Mouse (Mus musculus) ES-Bruce4 (cell line): ENCODE results near the gene Cmpk1.
"Not testable (repeated sequence)": the region's sequence is repeated elsewhere in the genome, so short reads cannot be mapped to it uniquely, and the experiment has no call there.

ENCODE experiments used
- CTCF ChIP-seq: IDR thresholded peaks from one replicate; pipeline ENCODE4 v1.8.1; 2011; ENCODE audit warnings: low read depth, low read length
- EP300 ChIP-seq: IDR thresholded peaks from 2 replicates; pipeline ENCODE4 v1.6.1; 2011; ENCODE audit warnings: low read depth, low read length; ENCODE audit not compliant: insufficient read depth
- POLR2A ChIP-seq: IDR thresholded peaks from one replicate; pipeline ENCODE4 v1.8.1; 2011; ENCODE audit warnings: low read length; ENCODE audit not compliant: insufficient read depth

- TF ChIP-seq POLR2A, CTCF, EP300: not testable (repeated sequence)
Observed at GRCm38 (mm10) chr4:114960881-114961280, 26.2 kb downstream of the Cmpk1 start.
